Mouse (Mus musculus) bone marrow macrophage, adult 2 months (primary cell): ENCODE data around the gene Gsk3b.

ENCODE experiments used
- CTCF ChIP-seq: IDR thresholded peaks from 2 replicates; pipeline ENCODE4 v1.5.1; 2012; ENCODE audit warnings: low read depth, mild to moderate bottlenecking, low read length, moderate library complexity
- POLR2A ChIP-seq: IDR thresholded peaks from 2 replicates; pipeline ENCODE4 v1.6.1; 2012; ENCODE audit warnings: mild to moderate bottlenecking, low read depth, low read length, borderline replicate concordance

DNA sequence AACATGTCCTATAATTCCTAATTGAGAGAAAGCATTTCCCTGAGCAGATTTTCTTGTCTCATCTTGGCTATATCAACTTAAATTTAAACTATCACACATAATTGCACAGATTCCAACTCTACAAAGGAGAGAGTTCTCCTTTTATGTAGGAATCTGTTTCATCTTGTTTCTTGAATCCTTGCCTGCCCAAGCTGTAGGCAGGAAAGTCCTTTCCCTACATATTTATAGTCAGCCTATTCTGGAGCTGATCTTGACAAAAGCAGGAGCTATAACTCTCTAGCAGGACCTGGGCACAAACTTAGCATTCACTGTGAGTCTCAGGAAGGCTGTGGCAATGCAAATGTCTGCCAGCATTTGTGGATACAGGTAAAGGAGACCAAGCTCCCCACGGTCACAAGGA is 46.6 kb upstream of the Gsk3b start:
- no peak for TF ChIP-seq POLR2A
- no peak for TF ChIP-seq CTCF
